Mouse (Mus musculus) kidney, embryonic 16.5 days (tissue): ENCODE results near the gene Ctss. TPM values are rescaled to one million over a fixed set of nuclear protein-coding genes. Genes with fewer than 3 reads are reported as not detected.

Experiments used
- polyA plus RNA-seq: library from polyadenylated mRNA; unstranded; fragments of >200 nt; fragmentation: Nextera tagmentation; extraction: Ambion mirVana; gene quantifications from 2 replicates; pipeline ENCODE4 v1.2.1, GENCODE M21; 2015

Gene Ctss
- polyA plus RNA-seq, 1 experiment from 2014 or later = 12.1 TPM

Other genes starting within 250 kb of the Ctss start
- 55.8 and 57.0 TPM in 2 replicates for gene Mindy1, start 245.4 kb upstream of the Ctss start, polyA plus RNA-seq
- 25.8 and 27.4 TPM in 2 replicates for gene Prune1, start 244.7 kb upstream of the Ctss start, polyA plus RNA-seq
- 8.6 and 9.4 TPM in 2 replicates for gene Anxa9, start 219.6 kb upstream of the Ctss start, polyA plus RNA-seq
- 208 and 209 TPM in 2 replicates for gene Cers2, start 212.0 kb upstream of the Ctss start, polyA plus RNA-seq
- 45.5 and 46.7 TPM in 2 replicates for gene Setdb1, start 169.6 kb upstream of the Ctss start, polyA plus RNA-seq
- 0.52 TPM in 1 of 2 replicates, not detected in the other for gene 4930558C23Rik, start 123.9 kb upstream of the Ctss start, polyA plus RNA-seq
- gene Arnt, start 92.4 kb upstream of the Ctss start, polyA plus RNA-seq = 46.0 and 47.7 TPM in 2 replicates
- 5.6 and 8.9 TPM in 2 replicates for gene Ctsk, start 27.5 kb upstream of the Ctss start, polyA plus RNA-seq
- 0.17 TPM in 1 of 2 replicates, not detected in the other for gene Hormad1, start 32.9 kb downstream of the Ctss start, polyA plus RNA-seq
- 36.4 and 38.5 TPM in 2 replicates for gene Golph3l, start 62.1 kb downstream of the Ctss start, polyA plus RNA-seq
- gene Ensa, start 98.2 kb downstream of the Ctss start, polyA plus RNA-seq = 76.4 and 78.6 TPM in 2 replicates
- gene Mcl1, start 132.0 kb downstream of the Ctss start, polyA plus RNA-seq = 23.7 and 38.1 TPM in 2 replicates
- 3.8 and 3.9 TPM in 2 replicates for gene Adamtsl4, start 161.1 kb downstream of the Ctss start, polyA plus RNA-seq
- gene Ecm1, start 212.8 kb downstream of the Ctss start, polyA plus RNA-seq = 174 and 208 TPM in 2 replicates
- gene Tars2, start 233.4 kb downstream of the Ctss start, polyA plus RNA-seq = 53.2 and 55.9 TPM in 2 replicates